Mouse (Mus musculus): ENCODE data around the gene Foxr2. TPM values are rescaled to one million over a fixed set of nuclear protein-coding genes. Genes with fewer than 3 reads are reported as not detected.

The Foxr2 gene
- 1.1 and 1.2 TPM in 2 replicates for polyA plus RNA-seq (2012; rRNA removed)

DNA sequence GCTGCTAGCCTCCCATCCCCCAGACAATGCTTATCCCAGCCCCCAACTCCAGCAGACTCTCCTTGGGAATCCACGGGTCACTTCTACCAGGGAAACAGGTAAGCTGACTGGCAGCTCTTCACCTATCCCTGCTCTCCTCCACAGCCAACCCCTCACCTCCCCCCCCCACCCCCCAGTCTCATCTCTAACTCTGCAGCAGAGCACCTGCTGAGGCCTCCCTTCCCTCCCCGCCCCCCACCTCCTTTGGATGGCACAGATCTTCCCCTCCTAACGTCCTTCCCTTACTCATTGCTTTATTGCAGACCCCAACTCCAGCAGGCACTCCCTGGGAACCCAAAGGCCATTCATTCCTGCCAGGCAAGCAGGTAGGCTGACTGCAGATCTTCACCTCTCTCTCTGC lies at the start of gene Foxr2:
Foxr2 (plus strand) TSS at position 301 of the 400 bp plus-strand sequence.
- Histone ChIP-seq H3K27ac (ENCODE audit: insufficient read depth, low read length) (no peak within 1 kb of the TSS), H3K4me1 (ENCODE audit: control insufficient read depth, insufficient read depth, low read length) (no peaks in the 10 kb centered on the region), H3K4me3 (ENCODE audit: insufficient read depth, low read length) (no peak within 1 kb of the TSS)
- no peak for TF ChIP-seq POLR2A (IDR thresholded peaks at IDR 0.05; ENCODE audit: extremely low read depth, insufficient read depth, low read length)
- TF ChIP-seq CTCF (IDR thresholded peaks at IDR 0.05; ENCODE audit: extremely low read depth, insufficient read depth, low read length) = no peak

DNA sequence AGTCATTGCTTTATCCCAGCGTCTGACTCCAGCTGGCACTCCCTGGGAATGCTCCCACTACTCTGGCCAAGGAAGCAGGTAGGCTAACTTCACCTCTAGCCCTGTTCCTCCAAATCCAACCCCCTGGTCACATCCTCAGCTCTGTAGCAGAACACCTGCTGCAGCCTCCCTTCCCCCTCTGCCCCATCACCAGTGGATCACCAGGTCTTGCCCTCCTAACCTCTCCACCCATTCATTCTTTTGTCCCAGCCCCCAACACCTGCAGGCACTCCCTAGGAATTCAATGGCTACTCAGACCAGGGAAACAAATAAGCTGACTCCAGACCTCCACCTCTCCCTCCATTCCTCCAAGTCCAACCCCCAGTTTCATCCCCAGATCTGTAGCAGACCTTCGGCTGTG lies 427 bp downstream of the Foxr2 start:
- Histone ChIP-seq H3K4me1 (ENCODE audit: control insufficient read depth, insufficient read depth, low read length) (no peaks in the 10 kb centered on the region), H3K4me3 (ENCODE audit: insufficient read depth, low read length) (no peak overlapping the region), H3K27ac (ENCODE audit: insufficient read depth, low read length) (no peak overlapping the region)
- TF ChIP-seq CTCF (IDR thresholded peaks at IDR 0.05; ENCODE audit: extremely low read depth, insufficient read depth, low read length) = no peak
- no peak for TF ChIP-seq POLR2A (IDR thresholded peaks at IDR 0.05; ENCODE audit: extremely low read depth, insufficient read depth, low read length)

DNA sequence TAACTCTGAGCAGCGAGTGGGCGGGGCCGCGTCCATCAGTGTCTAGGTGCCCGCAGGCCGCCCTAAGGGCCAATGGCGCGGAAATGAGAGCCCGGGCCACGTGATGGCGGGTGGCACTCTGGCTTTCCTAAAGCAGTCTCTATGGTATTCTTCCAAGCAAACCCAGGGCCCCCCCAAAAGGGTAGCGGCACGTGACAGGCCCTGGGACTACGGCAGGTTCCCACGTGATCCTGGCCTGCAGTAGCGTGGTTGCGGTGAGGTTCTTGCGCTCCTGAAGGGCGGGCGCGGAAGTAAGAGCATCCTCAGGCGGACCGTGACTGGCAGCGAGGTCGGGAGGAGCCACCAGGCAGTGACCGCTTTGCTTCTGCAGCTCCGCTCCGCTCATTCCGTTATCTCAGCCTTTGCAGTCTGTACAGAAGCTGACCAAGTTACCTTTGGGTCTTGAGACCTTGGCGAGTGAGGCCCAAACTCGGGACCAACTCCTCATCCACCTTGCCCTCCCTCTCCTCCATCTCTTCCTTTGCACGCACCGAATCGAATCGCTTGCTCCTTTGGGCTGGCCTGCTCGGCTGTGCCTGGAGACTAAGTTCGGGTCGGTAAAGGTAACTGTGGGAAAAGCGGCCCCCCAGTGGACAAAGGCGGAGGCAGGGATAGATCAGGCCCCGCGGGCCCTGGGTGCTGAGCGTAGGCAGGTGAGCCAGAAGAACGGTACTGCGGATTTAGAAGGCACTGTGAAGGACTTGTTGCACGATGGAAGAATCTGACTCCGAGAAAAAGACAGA lies 21.3 kb downstream of the Foxr2 start, which contains the start of gene Rragb:
Rragb (plus strand) TSS at position 248 of the 782 bp plus-strand sequence.
- TF ChIP-seq POLR2A (IDR thresholded peaks at IDR 0.05; ENCODE audit: extremely low read depth, insufficient read depth, low read length) = peak; percentile 51; the same call in 1 of the 2 replicates
- no peak for TF ChIP-seq CTCF (IDR thresholded peaks at IDR 0.05; ENCODE audit: extremely low read depth, insufficient read depth, low read length)
- peak within 1 kb of the TSS; percentile 97 for H3K4me3 ChIP-seq (ENCODE audit: insufficient read depth, low read length)

DNA sequence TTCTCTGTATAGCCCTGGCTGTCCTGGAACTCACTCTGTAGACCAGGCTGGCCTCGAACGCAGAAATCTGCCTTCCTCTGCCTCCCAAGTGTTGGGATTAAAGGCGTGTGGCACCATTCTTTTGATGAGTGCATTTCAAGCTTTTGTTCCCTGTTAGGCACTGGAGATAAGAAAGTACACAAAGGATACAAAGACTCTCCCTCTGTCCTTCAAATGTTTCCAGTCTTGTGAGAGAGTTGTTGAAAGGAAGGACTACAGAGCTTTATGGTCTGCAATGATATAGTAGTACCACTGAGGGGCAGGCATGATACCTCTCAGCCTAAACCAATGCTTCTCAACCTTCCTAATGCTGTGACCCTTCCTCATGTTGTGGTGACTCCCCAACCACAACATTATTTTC lies 24.1 kb downstream of the Foxr2 start:
- Histone ChIP-seq H3K27ac (ENCODE audit: insufficient read depth, low read length) (no peak overlapping the region), H3K4me3 (ENCODE audit: insufficient read depth, low read length) (no peak overlapping the region), H3K4me1 (ENCODE audit: control insufficient read depth, insufficient read depth, low read length) (no peaks in the 10 kb centered on the region)
- TF ChIP-seq POLR2A (IDR thresholded peaks at IDR 0.05; ENCODE audit: extremely low read depth, insufficient read depth, low read length) (no peak), CTCF (IDR thresholded peaks at IDR 0.05; ENCODE audit: extremely low read depth, insufficient read depth, low read length) (no peak)

More for the DNA sequence above, 21.3 kb downstream of the Foxr2 start, which contains the start of gene Rragb:
- Histone ChIP-seq H3K4me1 (ENCODE audit: control insufficient read depth, insufficient read depth, low read length) (no peaks in the 10 kb centered on the region), H3K27ac (ENCODE audit: insufficient read depth, low read length) (peak within 1 kb of the TSS; percentile 39; the same call in 1 of the 2 replicates)

- TF ChIP-seq CTCF (IDR thresholded peaks at IDR 0.05; ENCODE audit: extremely low read depth, insufficient read depth, low read length) (no peak), POLR2A (IDR thresholded peaks at IDR 0.05; ENCODE audit: extremely low read depth, insufficient read depth, low read length) (no peak)
These were observed 33.2 kb downstream of the Foxr2 start for GRCm38 (mm10) chrX:153151766-153152165.

GRCm38 (mm10) chrX:153155322-153155721 lies 36.7 kb downstream of the Foxr2 start:
- Histone ChIP-seq H3K27ac (ENCODE audit: insufficient read depth, low read length) (no peak overlapping the region), H3K4me1 (ENCODE audit: control insufficient read depth, insufficient read depth, low read length) (no peaks in the 10 kb centered on the region), H3K4me3 (ENCODE audit: insufficient read depth, low read length) (no peak overlapping the region)
- TF ChIP-seq CTCF (IDR thresholded peaks at IDR 0.05; ENCODE audit: extremely low read depth, insufficient read depth, low read length) (peak; percentile 44), POLR2A (IDR thresholded peaks at IDR 0.05; ENCODE audit: extremely low read depth, insufficient read depth, low read length) (no peak)

More at GRCm38 (mm10) chrX:153151766-153152165, 33.2 kb downstream of the Foxr2 start:
- Histone ChIP-seq H3K4me3 (ENCODE audit: insufficient read depth, low read length) (no peak overlapping the region), H3K27ac (ENCODE audit: insufficient read depth, low read length) (no peak overlapping the region), H3K4me1 (ENCODE audit: control insufficient read depth, insufficient read depth, low read length) (no peaks in the 10 kb centered on the region)

DNA sequence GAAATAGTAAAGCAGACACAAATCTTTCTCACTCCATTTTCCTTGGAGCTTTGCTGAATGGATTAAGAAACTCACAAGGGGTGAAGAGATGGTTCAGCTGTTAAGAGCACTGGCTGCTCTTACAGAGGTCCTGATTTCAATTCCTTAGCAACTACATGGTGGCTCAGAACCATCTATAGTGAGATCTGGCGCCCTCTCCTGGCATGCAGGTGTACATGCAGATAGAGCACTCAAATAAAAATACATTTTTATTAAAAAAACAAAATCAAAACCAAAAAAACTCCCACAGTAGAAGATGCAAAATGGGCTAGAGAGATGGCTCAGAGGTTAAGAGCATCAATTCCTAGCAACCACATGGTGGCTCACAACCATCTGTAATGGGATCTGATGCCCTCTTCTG lies 56.2 kb downstream of the Foxr2 start:
- Histone ChIP-seq H3K27ac (ENCODE audit: insufficient read depth, low read length) (no peak overlapping the region), H3K4me1 (ENCODE audit: control insufficient read depth, insufficient read depth, low read length) (no peaks in the 10 kb centered on the region), H3K4me3 (ENCODE audit: insufficient read depth, low read length) (no peak overlapping the region)
- TF ChIP-seq POLR2A (IDR thresholded peaks at IDR 0.05; ENCODE audit: extremely low read depth, insufficient read depth, low read length) (no peak), CTCF (IDR thresholded peaks at IDR 0.05; ENCODE audit: extremely low read depth, insufficient read depth, low read length) (no peak)

GRCm38 (mm10) chrX:153182221-153182620 lies 63.6 kb downstream of the Foxr2 start:
- TF ChIP-seq POLR2A (IDR thresholded peaks at IDR 0.05; ENCODE audit: extremely low read depth, insufficient read depth, low read length) (no peak), CTCF (IDR thresholded peaks at IDR 0.05; ENCODE audit: extremely low read depth, insufficient read depth, low read length) (no peak)

More at GRCm38 (mm10) chrX:153182221-153182620, 63.6 kb downstream of the Foxr2 start:
- no peak overlapping the region for H3K4me3 ChIP-seq (ENCODE audit: insufficient read depth, low read length)
- no peaks in the 10 kb centered on the region for H3K4me1 ChIP-seq (ENCODE audit: control insufficient read depth, insufficient read depth, low read length)
- H3K27ac ChIP-seq (ENCODE audit: insufficient read depth, low read length) = no peak overlapping the region

Other genes with a start within 250 kb of the Foxr2 start
- 0.59 and 0.67 TPM in 2 replicates for gene Usp51, start 112.3 kb upstream of the Foxr2 start, polyA plus RNA-seq (2012; rRNA removed)
- 39.8 and 42.6 TPM in 2 replicates for gene Mageh1, start 81.2 kb upstream of the Foxr2 start, polyA plus RNA-seq (2012; rRNA removed)
- gene Rragb, start 21.2 kb downstream of the Foxr2 start, polyA plus RNA-seq (2012; rRNA removed) = 62.1 and 63.4 TPM in 2 replicates
- 2.2 and 2.5 TPM in 2 replicates for gene Klf8, start 118.7 kb downstream of the Foxr2 start, polyA plus RNA-seq (2012; rRNA removed)

All from cortical plate, adult 2 months (tissue).